Mouse (Mus musculus): Measurements from ENCODE around the gene Adamts10.

Gene Adamts10

GRCm38 (mm10) chr17:33523918-33524755, at the start of gene Adamts10:
Adamts10 (plus strand) TSS chr17:33524204.
- peak; percentile 71 to 75 for DNase-seq

- DNase-seq = no peak
Observed at GRCm38 (mm10) chr17:33484020-33484419, 40.0 kb upstream of the Adamts10 start.

- no peak for DNase-seq
Observed at GRCm38 (mm10) chr17:33487211-33487610, 36.8 kb upstream of the Adamts10 start.

DNA sequence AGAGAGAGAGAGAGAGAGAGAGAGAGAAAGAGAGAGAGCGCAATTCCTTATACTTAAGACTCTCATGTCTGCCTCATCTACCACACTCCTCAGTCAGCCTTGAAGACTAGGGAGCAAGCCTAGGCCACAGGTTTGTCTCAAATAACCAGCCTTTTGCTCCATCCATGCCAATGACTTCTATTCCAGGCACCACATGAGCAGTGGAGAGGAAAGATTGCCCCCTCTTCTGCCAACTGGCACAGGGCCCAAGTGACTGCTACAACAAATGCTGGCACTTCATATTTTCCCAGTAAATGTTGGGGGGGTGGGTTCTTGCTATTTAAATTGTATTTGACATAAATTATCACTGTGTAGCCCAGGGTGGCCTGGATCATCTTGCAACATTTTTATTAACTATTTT, 36.4 kb upstream of the Adamts10 start:
- peak; percentile 72 to 76 for DNase-seq

GRCm38 (mm10) chr17:33491371-33491770, 32.6 kb upstream of the Adamts10 start:
- DNase-seq = no peak

DNA sequence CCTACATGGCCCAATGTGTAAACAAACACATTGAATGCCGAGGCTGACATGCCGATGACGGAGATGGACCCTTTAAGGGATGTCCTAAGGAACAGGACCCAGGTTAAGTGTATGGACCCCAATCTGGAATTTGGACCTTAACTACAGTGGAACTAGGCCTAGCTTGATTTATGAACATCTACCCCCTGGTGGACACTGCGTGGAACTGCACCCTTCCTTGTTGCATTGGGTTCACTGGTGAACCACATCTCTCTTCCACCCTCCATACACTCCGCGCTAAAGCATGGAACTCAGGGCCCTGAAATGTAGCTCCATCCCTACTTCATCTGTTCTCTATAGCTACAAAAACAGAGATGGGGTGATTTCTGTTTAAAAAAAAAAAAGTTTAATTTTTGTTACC, 30.9 kb upstream of the Adamts10 start:
- no peak for DNase-seq

DNA sequence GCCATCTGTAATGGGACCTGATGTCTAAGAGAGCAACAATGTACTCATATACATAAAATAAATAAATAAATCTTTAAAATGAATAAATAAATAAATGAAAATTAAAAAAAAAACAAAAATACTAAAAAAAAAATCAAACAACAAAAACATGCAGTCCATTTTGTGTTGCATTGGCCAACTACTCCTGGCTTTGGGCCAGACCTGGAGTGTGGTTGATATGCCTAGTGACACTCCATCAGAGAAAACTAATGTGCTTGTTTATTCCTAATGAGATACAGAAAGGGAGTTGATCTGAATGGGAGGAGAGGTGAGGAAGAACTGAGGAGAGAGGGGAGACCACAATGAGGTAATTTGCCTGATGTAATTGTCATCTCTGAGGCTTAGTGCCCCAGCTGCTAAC, 29.4 kb upstream of the Adamts10 start:
- DNase-seq = no peak

DNA sequence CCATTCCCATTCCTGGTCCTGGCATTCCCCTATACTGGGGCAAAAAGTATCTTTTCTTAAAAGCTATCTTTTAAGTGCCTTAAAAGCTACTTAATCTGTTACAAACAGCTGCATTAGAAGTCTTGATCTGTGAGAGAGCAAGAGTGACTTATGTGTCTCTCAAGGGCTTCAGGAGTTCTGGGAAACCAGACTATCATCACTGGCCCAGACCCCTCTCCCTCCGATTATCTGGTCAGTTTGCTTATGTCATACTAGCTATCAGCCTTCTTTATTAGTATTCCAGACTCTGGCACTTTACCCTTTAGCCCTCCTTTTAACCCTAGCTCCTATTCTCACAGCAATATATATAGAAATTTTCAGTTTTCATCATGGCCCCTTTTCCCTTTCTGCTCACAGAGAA, 25.1 kb upstream of the Adamts10 start:
- DNase-seq = no peak

- DNase-seq = no peak
Observed at GRCm38 (mm10) chr17:33508386-33508785, 15.6 kb upstream of the Adamts10 start.

DNA sequence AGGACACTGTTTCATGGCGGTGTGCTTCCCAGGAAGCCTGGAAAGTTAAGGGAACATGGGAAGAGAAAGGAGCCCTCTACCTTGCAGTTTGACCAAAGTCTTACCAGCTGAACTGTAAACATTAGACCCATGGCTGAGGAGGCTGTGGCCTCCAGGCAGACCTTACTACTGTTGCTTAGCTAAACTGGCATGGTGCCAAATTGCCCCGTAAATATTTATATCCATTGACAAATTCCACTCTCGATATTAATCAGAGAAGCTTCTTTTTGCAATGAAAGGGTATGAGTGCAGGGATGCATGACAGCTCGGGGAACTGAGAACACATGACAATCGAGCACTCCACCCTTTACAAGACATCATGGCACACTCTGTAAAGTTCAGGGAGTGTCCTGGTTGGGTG, 13.8 kb upstream of the Adamts10 start:
- no peak for DNase-seq

DNA sequence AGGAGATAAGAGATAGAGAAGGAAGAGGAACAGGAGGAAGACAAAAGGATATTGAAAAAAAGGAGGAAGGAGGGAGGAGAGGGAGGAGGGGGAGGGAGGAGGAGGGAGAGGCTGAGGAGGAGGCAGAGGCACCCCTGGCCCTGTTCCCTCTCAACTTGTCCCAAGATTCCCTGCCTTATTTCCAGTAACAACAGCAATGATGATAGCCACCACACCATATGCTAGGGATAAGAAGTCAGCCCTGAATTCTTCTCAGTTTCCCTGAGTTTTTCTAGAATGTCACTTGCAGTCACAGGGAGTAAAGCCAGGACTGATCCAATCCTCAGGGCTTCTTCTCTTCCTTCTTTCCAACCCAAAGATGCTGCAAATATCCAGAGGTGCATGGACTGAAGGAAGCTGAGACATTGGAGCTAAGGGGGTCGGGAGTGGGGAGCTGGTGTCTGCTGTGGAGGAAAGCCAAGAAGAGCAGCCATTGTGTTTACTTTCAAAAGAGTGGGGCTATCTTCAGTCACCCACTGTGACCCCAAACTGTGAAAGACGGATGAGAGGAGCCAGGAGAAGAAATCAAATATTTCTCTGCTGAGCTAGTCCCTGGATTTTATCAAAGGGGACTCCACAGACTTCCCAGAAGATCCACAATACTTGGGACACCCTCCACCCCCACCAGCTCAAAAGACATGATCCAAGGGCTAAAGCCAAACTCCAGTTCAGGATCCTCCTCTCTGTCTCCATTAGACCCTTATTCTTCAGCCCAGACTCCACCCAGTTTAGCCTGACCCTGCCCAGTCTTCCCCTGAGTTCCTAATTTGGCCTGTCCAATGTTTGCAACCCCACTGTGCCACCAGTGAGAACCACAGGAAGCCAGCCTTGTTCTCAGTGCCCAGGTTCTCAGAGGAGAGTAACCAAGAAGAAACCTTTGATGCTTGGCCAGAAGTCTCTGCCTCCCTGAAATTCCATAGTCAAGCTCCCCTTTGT, 11.3 kb upstream of the Adamts10 start:
- DNase-seq = no peak

DNA sequence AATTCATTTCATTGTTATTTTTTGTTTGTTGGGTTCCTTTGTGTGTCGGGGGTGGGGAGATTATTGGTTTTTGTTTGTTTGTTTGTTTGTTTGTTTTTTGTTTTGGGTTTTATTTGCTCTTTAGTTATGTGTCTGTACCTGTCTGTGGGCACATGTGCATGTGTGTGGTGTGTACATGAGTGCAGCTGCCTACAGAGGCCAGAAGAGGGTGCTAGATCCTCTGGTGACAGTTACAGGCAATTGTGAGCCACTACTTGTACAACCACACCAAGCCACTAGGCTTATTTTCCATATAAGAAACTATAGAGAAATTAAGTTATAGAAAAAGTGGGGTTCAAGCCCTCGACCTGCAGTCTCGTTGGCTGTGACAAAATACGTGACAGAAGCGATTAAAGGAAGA, 10.1 kb upstream of the Adamts10 start:
- no peak for DNase-seq

GRCm38 (mm10) chr17:33520366-33520765, 3.6 kb upstream of the Adamts10 start:
- DNase-seq = no peak

- DNase-seq = no peak
Observed at GRCm38 (mm10) chr17:33523431-33523917, 530 bp upstream of the Adamts10 start.

DNA sequence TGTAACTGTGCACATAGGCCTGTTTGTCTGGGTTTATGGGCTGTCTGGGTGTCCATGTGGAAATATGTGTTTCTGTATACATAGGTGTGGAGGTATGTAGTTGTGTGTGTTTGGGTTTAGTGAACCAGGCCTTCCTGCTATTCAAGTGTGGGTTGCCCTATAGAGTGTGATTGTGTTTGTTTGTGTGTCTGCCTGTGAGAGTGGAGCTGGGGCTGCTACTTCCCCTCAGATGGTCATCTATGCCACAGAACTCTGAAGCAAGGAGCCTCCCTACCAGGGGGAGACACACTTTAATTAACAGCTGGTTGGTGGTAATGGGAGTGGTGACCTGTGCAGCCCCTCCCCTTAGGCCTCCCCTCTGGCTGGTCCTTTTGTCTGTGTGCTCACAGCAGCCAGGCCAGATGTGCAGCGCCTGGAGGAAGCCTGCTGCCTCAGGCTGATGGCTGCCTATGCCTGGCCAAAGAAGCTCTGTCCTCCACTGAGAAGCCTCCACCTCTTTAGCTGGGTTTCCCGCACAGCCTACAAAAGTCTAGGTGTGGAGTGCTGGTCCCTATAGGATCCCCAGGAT, 886 bp downstream of the Adamts10 start:
- DNase-seq = no peak

GRCm38 (mm10) chr17:33526506-33526905, 2.5 kb downstream of the Adamts10 start:
- no peak for DNase-seq

- DNase-seq = peak; percentile 67 to 77
Observed at GRCm38 (mm10) chr17:33539106-33539675, 15.2 kb downstream of the Adamts10 start.

GRCm38 (mm10) chr17:33539878-33540277, 15.9 kb downstream of the Adamts10 start:
- peak in 1 of 2 experiments; percentile 36 for DNase-seq

GRCm38 (mm10) chr17:33549212-33549611, 25.2 kb downstream of the Adamts10 start:
- peak; percentile 93 to 95 for DNase-seq

GRCm38 (mm10) chr17:33550388-33550787, 26.4 kb downstream of the Adamts10 start:
- no peak for DNase-seq

DNA sequence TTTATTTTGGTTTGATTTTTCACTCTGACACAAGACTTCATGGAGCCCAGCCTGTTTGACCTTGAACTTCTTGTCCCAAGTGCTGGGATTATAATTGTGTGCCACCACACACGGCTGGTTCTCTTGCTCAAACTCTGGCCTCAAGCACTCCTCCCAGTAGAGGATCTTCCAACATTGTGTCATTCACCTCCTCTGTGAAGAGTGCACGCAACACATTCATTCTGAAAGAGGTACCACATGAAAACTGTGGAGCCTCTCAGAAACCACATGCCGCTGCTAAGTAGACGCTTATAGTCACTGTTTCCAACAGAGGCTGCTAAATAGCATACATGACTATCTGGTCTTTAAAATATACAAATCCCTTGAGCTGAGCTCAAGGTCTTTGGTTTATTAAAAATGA, 28.1 kb downstream of the Adamts10 start:
- no peak for DNase-seq

DNA sequence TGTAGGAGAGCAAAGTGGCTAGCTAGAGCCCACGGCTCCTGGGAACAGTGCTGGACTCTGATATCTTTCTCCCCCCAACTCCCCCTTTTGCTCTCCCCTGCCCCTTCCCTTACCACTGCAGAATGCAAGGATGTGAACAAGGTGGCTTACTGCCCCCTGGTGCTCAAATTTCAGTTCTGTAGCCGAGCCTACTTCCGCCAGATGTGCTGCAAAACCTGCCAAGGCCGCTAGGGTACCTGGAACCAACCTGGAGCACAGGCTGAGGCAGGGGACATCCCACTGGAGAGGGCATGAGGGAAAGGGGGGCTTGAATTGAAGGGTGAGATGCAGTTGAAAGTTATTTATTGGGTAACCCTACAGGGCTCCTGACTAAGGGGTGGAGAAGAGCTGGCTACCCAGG, 29.0 kb downstream of the Adamts10 start:
- no peak for DNase-seq

- no peak for DNase-seq
Observed at GRCm38 (mm10) chr17:33554536-33554935, 30.5 kb downstream of the Adamts10 start.
